Mouse (Mus musculus) heart, embryonic 11.5 days (tissue): ENCODE results near the gene Tns1. TPM values are rescaled to one million over a fixed set of nuclear protein-coding genes. Genes with fewer than 3 reads are reported as not detected.

Experiments used
- ATAC-seq: fragments of 200-750 bp; cut with Nextera tagmentation; replicated peaks from 2 replicates; pipeline ENCODE4 v1.8.0; 2017; ENCODE audit warnings: moderate library complexity; ENCODE audit not compliant: insufficient number of reproducible peaks, low FRiP score, low TSS enrichment
- H3K27ac ChIP-seq: fragments of 300-500 bp; sonication (generic); 2 replicates; pipeline ENCODE4 v1.5.1; 2014; ENCODE audit warnings: mild to moderate bottlenecking, low read depth, low read length
- H3K27me3 ChIP-seq: fragments of 300-500 bp; sonication (generic); 2 replicates; pipeline ENCODE4 v1.6.1; 2014; ENCODE audit warnings: mild to moderate bottlenecking, low read length, mixed read lengths; ENCODE audit not compliant: control insufficient read depth, insufficient read depth
- H3K36me3 ChIP-seq: fragments of 300-500 bp; sonication (generic); 2 replicates; pipeline ENCODE4 v1.6.1; 2014; ENCODE audit warnings: mild to moderate bottlenecking, low read length, moderate library complexity, mixed read lengths; ENCODE audit not compliant: control insufficient read depth, insufficient read depth
- H3K4me1 ChIP-seq: fragments of 300-500 bp; sonication (generic); 2 replicates; pipeline ENCODE4 v1.6.1; 2014; ENCODE audit warnings: low read length; ENCODE audit not compliant: control insufficient read depth, insufficient read depth
- H3K4me2 ChIP-seq: fragments of 300-500 bp; sonication (generic); 2 replicates; pipeline ENCODE4 v1.6.1; 2014; ENCODE audit warnings: mild to moderate bottlenecking, moderate library complexity
- H3K4me3 ChIP-seq: fragments of 300-500 bp; sonication (generic); 2 replicates; pipeline ENCODE4 v1.5.1; 2014; ENCODE audit warnings: low read depth, low read length
- H3K9ac ChIP-seq: fragments of 300-500 bp; sonication (generic); 2 replicates; pipeline ENCODE4 v1.6.1; 2014; ENCODE audit warnings: mild to moderate bottlenecking, low read depth, low read length, moderate library complexity
- H3K9me3 ChIP-seq: fragments of 300-500 bp; sonication (generic); replicated peaks from 2 replicates; pipeline ENCODE4 v1.6.1; 2016; ENCODE audit warnings: low read length; ENCODE audit not compliant: control insufficient read depth
- WGBS: fragments of 180-500 bp; shearing (Covaris S2); extraction: QIAGEN DNeasy Blood & Tissue Kit; methylation state at CpG from one replicate; pipeline ENCODE4 v1.1.7; 2014; ENCODE audit not compliant: insufficient replicate concordance; 5-methylcytosine and 5-hydroxymethylcytosine counted together
- polyA plus RNA-seq: library from polyadenylated mRNA; unstranded; fragments of >200 nt; fragmentation: Nextera tagmentation; extraction: Ambion mirVana; gene quantifications from 2 replicates; pipeline ENCODE4 v1.2.1, GENCODE M21; 2014

The Tns1 gene
- polyA plus RNA-seq, 1 experiment from 2014 or later, result 75.6 TPM

DNA sequence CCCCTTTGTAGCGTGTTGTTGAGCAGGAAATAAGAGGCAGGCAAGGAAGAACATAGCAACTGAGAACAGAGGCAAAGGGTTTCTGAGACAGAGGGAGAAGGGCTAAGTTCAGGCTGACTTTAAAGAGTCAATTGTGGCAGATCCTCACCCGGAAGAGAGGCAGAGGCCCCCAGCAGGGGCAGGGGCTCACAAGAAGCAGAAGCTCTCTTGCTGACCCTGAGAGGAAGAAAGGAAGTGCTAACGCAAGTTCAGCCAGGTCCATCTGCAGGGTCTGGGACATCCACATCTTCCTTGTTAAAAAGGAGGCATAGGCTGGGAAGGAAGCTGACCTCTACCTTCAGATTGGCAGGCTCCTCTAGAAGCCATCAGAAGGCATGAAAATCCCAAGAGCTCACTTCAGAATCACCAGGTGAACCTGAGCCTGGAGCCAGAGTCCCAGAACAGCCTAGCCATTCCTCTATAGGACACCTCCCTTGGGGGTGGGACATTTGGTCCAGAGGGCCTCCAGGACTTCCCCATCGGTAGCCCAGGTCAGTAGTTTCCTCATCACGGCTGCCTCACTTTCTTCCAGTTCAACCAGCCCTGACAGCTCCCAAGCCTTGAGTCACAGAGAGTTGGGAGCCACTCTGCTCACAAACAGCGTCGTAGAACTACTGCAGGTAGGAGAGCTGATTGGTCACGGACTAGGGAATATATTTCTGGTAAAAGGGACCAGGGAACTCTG is 29.4 kb upstream of the Tns1 start, which contains the start of gene Cxcr2:
Cxcr2 (plus strand) TSS at position 529 of the 724 bp plus-strand sequence.
- ATAC-seq, result no peak
- Histone ChIP-seq H3K4me1 (peaks cover 13% of the 10 kb centered on the region), H3K36me3 (no peaks in the 10 kb centered on the region), H3K4me3 (no peak within 1 kb of the TSS), H3K9ac (no peak within 1 kb of the TSS), H3K9me3 (no peaks in the 10 kb centered on the region), H3K27me3 (no peaks in the 10 kb centered on the region), H3K4me2 (no peak within 1 kb of the TSS), H3K27ac (no peak within 1 kb of the TSS)
- WGBS, result 68% methylated on average over 8 of the region's 8 CpGs

DNA sequence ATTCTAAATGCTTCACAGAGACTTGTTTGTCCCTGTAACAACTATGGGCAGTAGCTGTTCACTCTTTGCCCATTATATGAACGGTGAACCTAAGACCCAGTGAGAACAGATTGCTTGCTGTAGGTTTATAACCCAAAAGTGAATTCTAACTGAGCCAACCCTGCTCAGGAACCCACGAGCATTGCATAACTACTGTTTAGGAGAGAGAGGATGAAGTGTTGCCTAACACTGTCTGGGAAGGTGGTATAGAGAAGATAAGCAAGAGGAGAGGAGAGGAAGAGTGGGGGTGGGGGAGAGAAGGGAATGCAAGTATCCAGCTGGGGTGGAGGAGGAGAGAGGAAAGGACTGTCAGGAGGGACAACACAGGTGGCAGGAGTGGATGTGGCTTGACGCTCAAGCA is 26.8 kb upstream of the Tns1 start:
- ATAC-seq, result no peak
- peaks cover 17% of the 10 kb centered on the region for H3K4me1 ChIP-seq
- H3K27ac ChIP-seq, result no peak overlapping the region
- no peaks in the 10 kb centered on the region for H3K9me3 ChIP-seq
- H3K4me2 ChIP-seq, result no peak overlapping the region
- H3K27me3 ChIP-seq, result no peaks in the 10 kb centered on the region
- 44% methylated on average over 3 of the region's 3 CpGs for WGBS
- no peaks in the 10 kb centered on the region for H3K36me3 ChIP-seq
- no peak overlapping the region for H3K4me3 ChIP-seq
- H3K9ac ChIP-seq, result no peak overlapping the region

- WGBS, result 71% methylated on average over 3 of the region's 3 CpGs
Measured at GRCm38 (mm10) chr1:74150101-74150500, 25.9 kb upstream of the Tns1 start.

GRCm38 (mm10) chr1:74149106-74149885 is 25.0 kb upstream of the Tns1 start:
- no peak overlapping the region for H3K4me3 ChIP-seq
- no peak overlapping the region for H3K27ac ChIP-seq
- no peak overlapping the region for H3K4me2 ChIP-seq
- H3K9me3 ChIP-seq, result no peaks in the 10 kb centered on the region
- no peak overlapping the region for H3K9ac ChIP-seq
- peaks cover 17% of the 10 kb centered on the region for H3K4me1 ChIP-seq
- 72% methylated on average over 6 of the region's 6 CpGs for WGBS
- no peak for ATAC-seq
- no peaks in the 10 kb centered on the region for H3K27me3 ChIP-seq
- no peaks in the 10 kb centered on the region for H3K36me3 ChIP-seq

More at GRCm38 (mm10) chr1:74150101-74150500, 25.9 kb upstream of the Tns1 start:
- H3K36me3 ChIP-seq, result no peaks in the 10 kb centered on the region
- H3K27ac ChIP-seq, result no peak overlapping the region
- no peak for ATAC-seq
- H3K9ac ChIP-seq, result no peak overlapping the region
- H3K4me2 ChIP-seq, result no peak overlapping the region
- no peaks in the 10 kb centered on the region for H3K27me3 ChIP-seq
- H3K4me1 ChIP-seq, result peaks cover 17% of the 10 kb centered on the region
- H3K9me3 ChIP-seq, result no peaks in the 10 kb centered on the region
- no peak overlapping the region for H3K4me3 ChIP-seq

- Histone ChIP-seq H3K9me3 (no peaks in the 10 kb centered on the region), H3K27ac (no peak overlapping the region), H3K4me3 (no peak overlapping the region), H3K36me3 (no peaks in the 10 kb centered on the region), H3K9ac (no peak overlapping the region), H3K27me3 (no peaks in the 10 kb centered on the region), H3K4me1 (peaks cover 1% of the 10 kb centered on the region; the same call in 1 of the 2 replicates), H3K4me2 (no peak overlapping the region)
- no peak for ATAC-seq
- WGBS, result 61% methylated on average over 8 of the region's 8 CpGs
Measured at GRCm38 (mm10) chr1:74141781-74142180, 17.5 kb upstream of the Tns1 start.

DNA sequence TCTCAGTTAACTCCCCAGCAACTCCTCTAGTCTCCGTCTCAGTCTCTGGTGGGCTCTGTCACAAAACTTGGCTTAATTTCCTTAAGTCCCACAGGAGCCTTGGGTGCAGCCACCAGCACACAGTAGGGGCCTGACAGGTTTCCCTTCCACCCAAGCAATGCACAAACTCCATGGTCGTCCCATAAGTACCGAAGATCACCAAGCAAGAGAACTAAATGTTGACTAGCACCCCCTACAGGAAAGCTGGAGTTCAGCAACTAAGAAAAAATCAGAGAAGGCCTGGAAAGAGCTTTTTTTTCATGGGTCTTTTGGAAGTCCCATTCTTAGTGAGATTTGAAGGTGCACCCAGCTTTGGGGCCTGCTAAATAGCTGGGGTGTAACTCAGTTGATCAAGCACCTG is 15.2 kb upstream of the Tns1 start:
- no peak for ATAC-seq
- 57% methylated on average over 3 of the region's 3 CpGs for WGBS
- H3K36me3 ChIP-seq, result no peaks in the 10 kb centered on the region

DNA sequence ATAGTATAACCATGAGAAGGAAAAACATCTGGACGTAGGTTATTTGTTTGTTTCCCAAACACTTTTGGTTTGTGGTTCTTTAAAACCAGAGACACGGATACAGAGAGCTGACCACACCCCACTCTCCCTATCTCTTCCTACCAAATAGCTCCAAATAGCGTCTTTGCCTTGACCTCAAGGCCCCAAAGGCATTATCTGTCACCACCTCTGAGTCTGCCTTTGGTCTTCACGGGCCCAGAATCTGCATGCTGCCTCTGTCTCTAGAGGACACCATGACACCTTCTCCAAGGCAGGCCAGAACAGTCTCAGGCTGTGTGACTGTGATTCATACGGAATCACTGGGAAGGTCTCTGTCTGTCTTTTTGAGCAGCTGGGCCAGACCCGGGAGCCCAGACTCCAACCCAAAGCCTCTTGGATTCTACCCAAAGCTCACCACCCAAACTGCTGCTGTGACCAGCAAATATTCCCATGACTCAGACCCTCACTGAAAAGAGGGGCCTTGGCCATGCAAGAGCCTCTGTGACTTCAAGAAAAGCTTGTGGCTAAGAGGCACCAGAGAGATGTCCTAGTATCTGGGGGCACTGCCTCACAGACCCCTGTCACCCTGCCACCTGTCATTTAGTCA is 11.2 kb upstream of the Tns1 start:
- Histone ChIP-seq H3K27me3 (peaks cover 3% of the 10 kb centered on the region; the same call in 1 of the 2 replicates), H3K36me3 (no peaks in the 10 kb centered on the region), H3K9ac (no peak overlapping the region), H3K9me3 (no peaks in the 10 kb centered on the region), H3K4me2 (no peak overlapping the region), H3K27ac (no peak overlapping the region), H3K4me3 (no peak overlapping the region), H3K4me1 (0 out of 2 replicates have a peak, but pooled peaks cover 3% of the 10 kb centered on the region)
- whole genome bisulfite sequencing, result 47% methylated on average over 6 of the region's 6 CpGs
- no peak for ATAC-seq

More for the DNA sequence above, 15.2 kb upstream of the Tns1 start:
- Histone ChIP-seq H3K27ac (no peak overlapping the region), H3K9me3 (no peaks in the 10 kb centered on the region), H3K27me3 (no peaks in the 10 kb centered on the region), H3K4me1 (0 out of 2 replicates have a peak, but pooled peaks cover 3% of the 10 kb centered on the region), H3K4me3 (no peak overlapping the region), H3K4me2 (no peak overlapping the region), H3K9ac (no peak overlapping the region)

DNA sequence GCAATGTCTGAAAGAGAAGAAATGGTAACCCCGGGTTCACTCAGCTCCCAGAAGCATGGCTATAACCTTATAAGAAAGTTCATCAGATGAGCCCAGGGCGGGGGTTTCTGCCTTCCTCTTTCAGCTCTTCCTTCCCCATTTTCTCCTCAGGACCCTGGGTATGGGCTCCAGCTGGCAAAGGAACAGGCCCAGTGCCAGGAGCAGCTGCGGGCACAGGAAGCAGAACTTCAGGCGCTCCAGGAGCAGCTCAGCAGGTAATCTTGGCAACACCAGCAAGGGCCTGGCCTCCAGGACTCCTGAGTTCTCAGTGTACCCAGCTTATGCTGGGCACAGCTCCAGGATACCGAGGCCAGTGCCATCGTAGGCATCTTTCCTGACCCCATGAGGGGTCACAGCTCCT is 9.7 kb upstream of the Tns1 start:
- no peak for ATAC-seq
- 75% methylated on average over 6 of the region's 6 CpGs for WGBS

More for the DNA sequence above, 9.7 kb upstream of the Tns1 start:
- Histone ChIP-seq H3K9ac (no peak overlapping the region), H3K27ac (no peak overlapping the region), H3K4me1 (0 out of 2 replicates have a peak, but pooled peaks cover 3% of the 10 kb centered on the region), H3K36me3 (no peaks in the 10 kb centered on the region), H3K4me2 (no peak overlapping the region), H3K4me3 (no peak overlapping the region), H3K9me3 (no peaks in the 10 kb centered on the region), H3K27me3 (peaks cover 3% of the 10 kb centered on the region; the same call in 1 of the 2 replicates)
